Mouse (Mus musculus) heart, postnatal 36 days (tissue): ENCODE data around the gene Rap1b. TPM values are rescaled to one million over a fixed set of nuclear protein-coding genes. Genes with fewer than 3 reads are reported as not detected.

Experiments
- DNase-seq, 2 experiments: peaks; one replicate each; pipeline ENCODE4 v3.0.0; 2021 to 2022
- intact Hi-C: fragments of 180-260 bp; cut with DNase I; formaldehyde crosslinking; loops from one replicate; pipeline ENCODE4 v1.15.1; 2025
- total RNA-seq, 2 experiments: library from RNA; stranded (reverse); gene quantifications; 2 replicates each; pipeline ENCODE4 v1.2.3; 2021

Rap1b gene
- total RNA-seq, 2 experiments from 2014 or later, result 50.7 to 63.9 TPM

- intact Hi-C loops, result loop anchor here (2.0 to 5.0 kb wide), 4 partner anchors 52 to 318 kb away; no protein-coding TSS in a partner anchor
- peak; percentile 100 for DNase-seq
Observed at GRCm38 (mm10) chr10:117792141-117793091, 53.4 kb downstream of the Rap1b start, which contains the start of gene Nup107. Nup107 (minus strand) TSS chr10:117792705.

GRCm38 (mm10) chr10:117791171-117791470 lies 54.7 kb downstream of the Rap1b start:
- DNase-seq, result no peak
- intact Hi-C loops, result loop anchor here (5.0 kb wide), 1 partner anchor 261 kb away; no protein-coding TSS in a partner anchor

DNA sequence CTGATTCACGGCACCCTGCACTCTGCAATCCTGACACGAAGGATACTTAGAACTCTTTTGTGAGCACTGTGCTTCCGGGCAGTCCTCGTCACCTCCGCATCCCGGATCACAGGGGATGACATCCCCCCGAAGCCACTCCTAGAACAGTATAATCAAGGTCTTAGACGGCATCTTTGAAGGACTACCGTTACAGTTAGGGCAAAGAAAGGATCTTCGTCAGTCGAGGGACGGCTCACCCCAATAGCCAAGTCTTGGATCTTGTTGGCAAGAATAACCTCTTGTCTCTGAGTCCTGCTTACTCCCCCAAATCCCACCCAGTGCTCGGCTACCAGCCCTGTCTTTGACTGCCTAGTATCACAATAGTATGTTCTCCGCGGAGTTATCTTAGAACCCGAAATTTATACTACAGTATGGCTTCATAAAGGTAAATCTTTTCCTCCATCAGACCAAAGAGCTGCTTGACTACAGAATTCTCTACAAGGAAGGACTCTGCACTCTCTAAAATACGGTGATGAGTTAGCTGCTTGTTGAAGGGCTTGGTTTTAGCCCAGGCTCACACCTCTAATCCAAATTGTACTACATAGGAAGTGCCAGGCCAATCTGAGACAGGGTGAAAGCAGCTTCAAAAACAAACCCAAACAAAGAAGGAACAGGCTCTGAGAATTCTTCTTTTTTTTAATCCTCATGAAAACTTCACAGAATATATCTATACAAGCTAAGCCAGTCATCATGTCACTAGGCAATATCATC lies 55.2 kb downstream of the Rap1b start:
- DNase-seq, result no peak
- intact Hi-C loops, result loop anchor here (5.0 kb wide), 1 partner anchor 262 kb away; no protein-coding TSS in a partner anchor

DNA sequence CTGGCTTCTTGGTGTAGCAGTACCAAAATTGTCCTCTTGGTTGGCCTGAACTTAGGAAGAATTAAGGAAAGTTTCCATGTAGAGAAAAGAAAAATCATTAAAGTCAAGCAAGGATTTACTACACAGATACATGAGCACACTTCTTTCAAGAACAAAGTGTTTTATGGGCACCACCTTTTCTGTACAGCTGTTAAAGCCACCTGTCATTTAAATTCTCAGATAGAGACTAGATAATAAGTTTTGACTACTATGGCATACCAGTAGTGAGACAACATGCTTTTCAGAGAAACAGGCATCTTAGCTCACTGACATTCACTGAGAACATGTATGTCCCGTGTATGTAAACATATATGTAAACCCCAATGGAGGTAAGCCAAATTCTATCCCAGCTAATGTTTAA lies 55.8 kb downstream of the Rap1b start:
- DNase-seq, result no peak
- intact Hi-C loops, result loop anchor here (5.0 kb wide), 1 partner anchor 262 kb away; no protein-coding TSS in a partner anchor

DNA sequence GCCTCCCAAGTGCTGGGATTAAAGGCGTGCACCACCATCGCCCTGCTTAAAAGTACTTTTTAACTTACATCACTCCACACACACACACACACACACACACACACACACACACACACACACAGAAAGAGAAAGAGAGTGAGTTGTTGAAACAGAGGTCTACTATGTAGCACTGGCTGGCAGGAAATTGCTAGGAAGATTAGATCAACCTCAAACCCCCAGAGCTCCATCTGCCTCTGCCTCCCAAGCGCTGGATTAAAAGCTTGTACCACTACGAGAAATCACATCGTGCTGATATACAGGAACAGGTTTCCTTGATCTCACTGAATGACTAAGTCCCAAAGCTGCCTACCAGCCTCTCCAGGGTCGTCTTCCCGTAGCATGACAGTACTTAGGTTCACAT lies 61.2 kb downstream of the Rap1b start:
- intact Hi-C loops, result no loop called here
- DNase-seq, result no peak

DNA sequence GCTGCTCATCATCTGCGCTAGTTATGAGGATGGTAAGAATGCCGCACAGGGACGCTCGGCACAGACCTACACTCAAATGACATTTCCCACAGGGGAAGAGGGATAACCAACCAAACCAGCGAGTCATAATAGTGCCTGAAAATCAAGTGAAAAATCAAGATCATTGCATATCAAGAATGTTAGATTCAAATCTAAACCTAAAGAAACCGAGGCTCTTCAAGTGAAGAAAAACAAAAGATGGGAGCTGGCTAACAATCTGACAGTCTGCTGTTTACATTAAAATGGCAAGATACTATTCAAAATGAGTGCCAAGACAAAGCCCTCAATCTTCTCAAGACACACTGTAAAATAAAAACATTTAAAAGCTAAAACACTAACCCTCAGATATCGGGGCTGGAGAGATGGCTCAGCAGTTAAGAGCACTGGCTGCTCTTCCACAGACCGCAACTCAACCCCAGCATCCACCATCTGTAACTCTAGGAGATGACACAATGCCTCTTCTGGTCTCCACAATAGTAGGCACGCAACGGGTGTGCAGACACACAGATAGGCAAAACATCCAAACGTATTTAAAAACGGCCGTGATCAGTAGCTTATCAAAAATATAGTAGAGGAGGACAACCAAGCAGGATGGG lies 61.9 kb downstream of the Rap1b start:
- no peak for DNase-seq
- intact Hi-C loops, result no loop called here

- intact Hi-C loops, result no loop called here
Observed at GRCm38 (mm10) chr10:117782491-117783260, 63.2 kb downstream of the Rap1b start.

GRCm38 (mm10) chr10:117782056-117782455 lies 63.8 kb downstream of the Rap1b start:
- no peak for DNase-seq
- intact Hi-C loops, result no loop called here

More at GRCm38 (mm10) chr10:117782491-117783260, 63.2 kb downstream of the Rap1b start:
- DNase-seq, result no peak

DNA sequence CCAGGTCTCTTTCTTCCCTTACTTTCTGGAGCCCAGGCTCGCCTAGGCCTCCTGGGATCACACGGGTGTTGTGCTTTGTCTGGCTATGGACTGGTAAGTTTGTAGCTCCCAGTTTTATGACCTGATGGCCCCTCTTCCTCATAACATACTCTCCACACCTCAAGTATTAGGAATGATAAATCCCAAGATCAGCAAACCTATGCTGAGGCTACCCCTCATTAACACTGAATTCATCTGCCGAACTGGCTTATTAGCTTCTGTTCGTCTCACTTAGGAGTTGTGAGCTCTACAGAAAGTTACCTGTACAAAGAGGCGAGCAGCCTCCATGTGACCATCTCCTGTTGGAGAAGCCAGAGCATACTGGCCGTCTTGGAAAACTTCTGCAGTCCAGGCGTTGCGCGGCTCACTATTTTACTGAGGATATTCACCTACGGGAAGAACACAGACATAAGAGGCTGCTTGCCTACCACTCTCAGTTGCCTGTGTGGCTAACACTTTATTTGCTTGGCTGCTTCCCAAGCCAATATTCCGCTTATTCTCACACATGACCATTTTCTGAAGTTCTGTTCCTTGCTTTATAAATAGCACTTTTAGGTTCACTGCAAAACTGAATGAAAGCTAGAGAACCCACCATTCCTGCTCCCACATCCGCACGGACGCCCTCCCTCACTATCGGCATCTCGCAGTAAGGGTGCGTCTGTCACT lies 64.7 kb downstream of the Rap1b start:
- intact Hi-C loops, result no loop called here

DNA sequence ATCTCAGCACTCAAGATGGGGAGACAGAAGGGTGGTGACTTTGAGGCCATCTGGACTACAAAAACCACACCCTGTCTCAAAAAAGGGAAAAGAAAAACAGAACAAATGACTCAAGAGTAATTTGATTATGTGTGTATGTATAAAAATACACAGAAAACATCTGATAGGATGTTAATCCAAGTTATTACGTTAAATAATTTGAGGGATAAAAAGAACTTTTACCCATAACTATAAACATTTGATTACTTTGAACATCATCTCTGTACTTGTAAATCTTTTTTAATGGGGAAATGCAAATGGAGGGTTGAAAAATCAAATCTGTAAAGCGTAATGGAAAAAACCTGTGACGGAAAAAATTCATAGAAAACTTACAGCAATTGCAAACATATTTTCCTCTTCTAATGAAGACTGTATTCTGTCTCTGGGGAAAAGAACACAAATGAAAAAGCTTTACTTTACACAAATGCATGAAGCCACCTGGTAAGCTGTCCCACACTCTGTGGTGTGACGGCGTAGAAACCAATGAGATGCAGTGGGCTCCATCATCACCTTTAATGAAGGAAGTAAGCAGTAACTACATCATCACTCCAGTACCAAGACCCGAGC lies 65.4 kb downstream of the Rap1b start:
- DNase-seq, result no peak
- intact Hi-C loops, result no loop called here

More for the DNA sequence above, 64.7 kb downstream of the Rap1b start:
- DNase-seq, result no peak

DNA sequence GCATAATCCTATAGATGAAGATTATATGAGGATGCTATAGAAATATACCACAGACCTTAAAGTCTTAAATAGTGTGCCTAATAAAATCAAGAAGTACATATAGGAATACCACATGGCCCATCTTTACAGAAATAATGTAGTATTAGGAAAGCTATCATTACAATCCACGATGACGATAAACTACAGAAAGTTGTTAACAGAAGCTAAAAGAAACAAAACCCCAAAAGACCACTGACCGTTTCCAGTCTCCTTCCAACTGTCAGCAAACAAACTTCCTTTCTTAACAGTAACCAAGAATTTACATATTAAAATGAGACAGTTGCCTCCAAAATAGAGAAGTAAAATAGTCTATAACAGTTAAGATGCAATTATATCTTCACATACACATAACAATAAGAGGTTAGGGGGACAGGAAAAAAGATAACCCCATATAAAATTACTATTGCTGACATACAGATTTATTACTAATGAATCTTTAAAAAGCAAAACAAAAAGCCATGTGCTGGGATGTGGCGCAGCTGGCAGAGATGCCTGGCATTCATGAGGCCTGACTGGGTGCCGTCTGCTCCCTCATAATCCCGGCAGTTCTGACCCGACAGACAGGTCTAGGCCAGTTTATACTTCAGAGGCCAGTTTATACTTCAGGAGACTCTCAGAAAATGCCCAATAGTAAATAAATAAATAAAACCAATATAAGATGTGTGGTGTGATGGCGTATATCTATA lies 66.1 kb downstream of the Rap1b start:
- DNase-seq, result no peak
- intact Hi-C loops, result no loop called here

DNA sequence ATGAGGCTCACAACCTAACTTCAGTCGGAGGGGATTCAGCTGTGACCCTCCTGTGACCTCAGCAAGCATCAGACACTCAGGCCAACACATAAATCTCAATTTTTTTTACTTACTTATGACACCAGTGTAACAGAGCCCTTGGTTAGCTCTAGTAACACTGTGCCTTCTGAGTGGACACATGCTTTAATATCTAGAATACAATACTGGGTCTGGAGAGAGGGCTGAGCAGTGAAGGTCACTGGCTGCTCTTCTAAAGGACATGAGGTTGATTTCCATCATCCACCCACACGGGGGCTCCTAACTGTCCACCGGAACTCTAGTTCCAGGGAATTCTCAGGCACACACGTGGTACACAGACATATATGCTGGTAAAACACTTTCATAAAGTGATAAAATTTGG lies 66.9 kb downstream of the Rap1b start:
- DNase-seq, result no peak
- intact Hi-C loops, result no loop called here

DNA sequence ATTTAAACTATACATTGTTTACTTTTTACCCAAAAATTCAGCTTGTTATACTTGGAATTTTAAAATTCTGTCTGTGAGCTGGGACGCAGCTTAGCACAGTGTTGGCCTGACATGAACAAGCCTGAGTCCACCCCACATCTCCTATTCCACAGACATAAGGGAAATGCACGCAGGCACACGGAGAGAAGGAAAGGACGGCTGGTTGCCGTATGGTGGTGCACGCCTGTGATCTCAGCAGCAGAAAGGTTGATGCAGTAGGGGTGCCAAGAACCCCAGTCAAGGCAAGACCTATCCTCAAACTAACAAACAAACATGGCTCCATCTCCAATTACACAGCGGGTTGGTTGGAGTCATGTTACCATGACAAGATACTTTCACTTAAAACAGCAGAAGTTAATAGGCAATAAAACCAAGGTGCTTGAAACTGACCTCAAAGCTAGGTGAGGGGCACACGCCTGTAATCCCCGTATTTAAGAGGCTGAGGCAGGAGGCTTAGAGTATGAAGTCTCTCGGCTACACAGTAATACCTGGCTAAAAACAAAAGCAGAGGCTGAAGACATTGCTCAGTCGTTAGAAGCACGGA lies 67.4 kb downstream of the Rap1b start:
- intact Hi-C loops, result no loop called here
- no peak for DNase-seq

GRCm38 (mm10) chr10:117777501-117778327 lies 68.1 kb downstream of the Rap1b start:
- intact Hi-C loops, result no loop called here
- no peak for DNase-seq

DNA sequence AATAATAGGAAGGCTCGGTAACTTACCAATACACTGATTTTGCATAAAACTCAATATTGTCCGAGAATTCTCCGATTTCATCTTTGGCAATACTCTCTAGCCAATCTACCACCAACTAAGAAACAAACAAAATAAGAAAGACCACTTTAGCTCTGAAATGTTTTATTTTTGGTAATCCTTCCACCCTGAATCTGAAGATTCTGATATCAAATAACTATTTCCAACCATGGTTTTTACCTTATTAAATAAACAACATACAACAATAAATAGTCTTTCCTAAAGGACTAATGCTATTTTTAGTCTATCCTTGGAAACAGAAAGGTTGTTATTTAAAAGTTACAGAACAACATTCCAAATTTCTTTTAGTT lies 68.7 kb downstream of the Rap1b start:
- intact Hi-C loops, result no loop called here
- DNase-seq, result no peak

DNA sequence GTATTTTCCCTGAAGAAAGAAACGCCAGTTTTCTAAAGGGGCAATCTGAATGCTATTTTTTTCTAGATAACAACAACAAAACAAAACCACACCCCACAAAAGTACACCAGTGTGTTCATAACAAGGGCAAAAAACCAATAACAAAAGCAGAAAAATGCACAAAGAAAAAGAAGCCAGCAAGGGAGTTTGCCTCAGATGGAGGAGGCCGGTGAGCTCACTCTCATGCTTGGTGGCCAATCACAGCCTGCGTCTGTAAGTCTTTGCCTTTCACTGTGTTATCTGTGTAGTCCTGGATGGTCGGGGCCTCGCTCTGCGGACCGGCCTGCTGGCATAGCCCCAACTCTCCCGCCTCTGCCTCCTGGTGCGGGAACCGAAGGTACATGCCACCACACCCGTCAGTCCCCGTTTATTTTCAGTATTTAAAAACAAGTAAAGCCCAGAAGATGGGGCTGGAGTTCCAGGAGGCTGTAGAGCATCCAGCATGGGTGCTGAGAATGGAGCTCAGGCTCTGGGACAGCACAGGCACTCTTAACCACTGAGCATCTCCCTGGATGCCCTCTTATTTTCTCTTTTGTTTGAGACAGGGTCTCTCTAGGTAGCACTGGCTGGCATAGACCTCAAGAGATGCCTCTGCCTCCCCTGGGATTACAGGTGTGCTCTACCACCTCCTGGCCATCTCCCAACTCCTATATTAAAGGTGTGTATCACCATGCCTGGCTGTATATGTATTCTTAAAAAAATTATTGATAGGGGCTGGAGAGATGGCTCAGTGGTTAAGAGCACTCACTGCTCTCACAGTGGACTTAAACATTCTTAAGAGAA lies 69.3 kb downstream of the Rap1b start:
- no peak for DNase-seq
- intact Hi-C loops, result no loop called here
